ENCODE assay signal across 7 mouse cellular contexts in the genomic region with DNA sequence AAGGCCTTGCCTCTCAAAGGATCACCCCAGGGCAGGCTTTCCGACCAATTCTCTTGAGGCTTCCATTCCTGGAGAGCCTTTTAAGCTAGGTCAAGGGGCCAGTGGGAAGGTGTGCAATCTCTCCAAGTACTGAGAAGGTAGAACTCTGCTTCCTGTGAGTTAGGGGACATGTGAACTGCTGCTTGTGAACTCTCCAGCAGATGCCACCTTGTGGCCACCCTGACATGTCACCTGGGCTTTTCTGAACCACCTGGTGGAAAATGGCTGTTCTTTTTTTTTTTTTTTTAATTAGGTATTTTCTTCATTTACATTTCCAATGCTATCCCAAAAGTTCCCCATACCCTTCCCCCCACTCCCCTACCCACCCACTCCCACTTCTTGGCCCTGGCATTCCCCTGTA.
DNase-seq lines count a peak whose midpoint lies in the region; ATAC-seq and TF ChIP-seq lines count a peak whose summit lies in the region.
"Not testable (repeated sequence)": the region's sequence is repeated elsewhere in the genome, so short reads cannot be mapped to it uniquely, and the experiment has no call there.

No protein-coding gene starts in this region.

- H3K36me3 ChIP-seq in ES-Bruce4 (ENCODE audit: control insufficient read depth, insufficient read depth, low read length, poor library complexity, severe bottlenecking); intestine, postnatal 0 days (ENCODE audit: control insufficient read depth, insufficient read depth); liver, postnatal 0 days (replicated peaks; ENCODE audit: insufficient read depth, low read length); stomach, postnatal 0 days (ENCODE audit: control insufficient read depth, insufficient read depth, low read length): not testable (repeated sequence)

- not testable (repeated sequence) for H3K27me3 ChIP-seq in ES-Bruce4 (ENCODE audit: control insufficient read depth, insufficient read depth, low read length, poor library complexity, severe bottlenecking); intestine, postnatal 0 days (replicated peaks; ENCODE audit: control insufficient read depth, insufficient read depth, low read length); liver, postnatal 0 days (ENCODE audit: insufficient read depth, low read length); stomach, postnatal 0 days (ENCODE audit: control insufficient read depth, insufficient read depth, low read length)

- 65% methylated on average over 1 of the region's 1 CpGs for WGBS in intestine, postnatal 0 days
- WGBS in liver, postnatal 0 days (ENCODE audit: insufficient replicate concordance), result 81% methylated on average over 1 of the region's 1 CpGs
- WGBS in stomach, postnatal 0 days, result 64% methylated on average over 1 of the region's 1 CpGs

- DNase-seq in WW6 (ENCODE audit: low read depth, low spot score), result peak; percentile 13
- peak; percentile 50 for DNase-seq in kidney, adult 9 months
- peak; percentile 39 to 68 for DNase-seq in kidney, postnatal 36 days
- DNase-seq in liver, postnatal 0 days, result peak; percentile 15
- not testable (repeated sequence) for DNase-seq in stomach, postnatal 0 days (ENCODE audit: low spot score)

- H3K9ac ChIP-seq in ES-Bruce4 (ENCODE audit: low read depth, poor library complexity, severe bottlenecking); intestine, postnatal 0 days (ENCODE audit: low read depth, low read length); liver, postnatal 0 days (replicated peaks); stomach, postnatal 0 days (ENCODE audit: low read length): not testable (repeated sequence)

- ATAC-seq in intestine, postnatal 0 days; liver, postnatal 0 days; stomach, postnatal 0 days (ENCODE audit: low FRiP score, low TSS enrichment): not testable (repeated sequence)

- not testable (repeated sequence) for H3K4me2 ChIP-seq in intestine, postnatal 0 days (replicated peaks; ENCODE audit: low read depth); liver, postnatal 0 days (ENCODE audit: low read depth, low read length); stomach, postnatal 0 days (replicated peaks; ENCODE audit: low read depth)

- TF ChIP-seq POLR2A in ES-Bruce4 (IDR thresholded peaks at IDR 0.05; ENCODE audit: insufficient read depth, low read length), result not testable (repeated sequence)

- not testable (repeated sequence) for H3K27ac ChIP-seq in ES-Bruce4 (ENCODE audit: insufficient read depth, low read length); intestine, postnatal 0 days (ENCODE audit: low read depth, low read length); liver, postnatal 0 days (ENCODE audit: low read depth); stomach, postnatal 0 days (replicated peaks)

- H3K4me1 ChIP-seq in ES-Bruce4 (ENCODE audit: control insufficient read depth, insufficient read depth, low read length); intestine, postnatal 0 days (replicated peaks; ENCODE audit: control insufficient read depth, insufficient read depth, low read length); liver, postnatal 0 days (ENCODE audit: insufficient read depth); stomach, postnatal 0 days (replicated peaks; ENCODE audit: control insufficient read depth, insufficient read depth): not testable (repeated sequence)

- H3K9me3 ChIP-seq in ES-Bruce4 (replicated peaks; ENCODE audit: control insufficient read depth, insufficient read depth, low read length, poor library complexity, severe bottlenecking); intestine, postnatal 0 days (ENCODE audit: control insufficient read depth); liver, postnatal 0 days (ENCODE audit: low read length); stomach, postnatal 0 days (ENCODE audit: control insufficient read depth, low read length): not testable (repeated sequence)

- H3K4me3 ChIP-seq in ES-Bruce4 (ENCODE audit: low read depth, low read length); intestine, postnatal 0 days (ENCODE audit: low read depth, low read length); liver, postnatal 0 days (ENCODE audit: low read depth, low read length); stomach, postnatal 0 days (ENCODE audit: low read depth, low read length): not testable (repeated sequence)

- TF ChIP-seq EP300 in ES-Bruce4 (IDR thresholded peaks at IDR 0.05; ENCODE audit: insufficient read depth, low read depth, low read length); liver, postnatal 0 days (IDR thresholded peaks at IDR 0.05; ENCODE audit: low read depth); stomach, postnatal 0 days (optimal IDR thresholded peaks at IDR 0.05): not testable (repeated sequence)

- TF ChIP-seq CTCF in ES-Bruce4 (IDR thresholded peaks at IDR 0.05; ENCODE audit: low read depth, low read length), result peak; percentile 42
- peak; percentile 63 for TF ChIP-seq CTCF in intestine, postnatal 0 days (IDR thresholded peaks at IDR 0.05; ENCODE audit: low read depth)
- TF ChIP-seq CTCF in liver, postnatal 0 days (IDR thresholded peaks at IDR 0.05; ENCODE audit: low read depth), result peak; percentile 40
- TF ChIP-seq CTCF in stomach, postnatal 0 days (IDR thresholded peaks at IDR 0.05; ENCODE audit: low read depth), result peak; percentile 47
